Mouse (Mus musculus) embryo, embryonic 10.5 days (tissue): Measurements from ENCODE around the gene Lama5.
"Not testable (repeated sequence)": the region's sequence is repeated elsewhere in the genome, so short reads cannot be mapped to it uniquely, and the experiment has no call there.

Experiments
- DNase-seq: peaks from one replicate; pipeline ENCODE4 v3.0.0-alpha.2; 2015; ENCODE audit warnings: low spot score

Lama5 gene

GRCm38 (mm10) chr2:180225762-180226378, at the start of gene Lama5:
TSS of gene Lama5 (minus strand) at chr2:180225859.
- DNase-seq, result peak; percentile 85

DNA sequence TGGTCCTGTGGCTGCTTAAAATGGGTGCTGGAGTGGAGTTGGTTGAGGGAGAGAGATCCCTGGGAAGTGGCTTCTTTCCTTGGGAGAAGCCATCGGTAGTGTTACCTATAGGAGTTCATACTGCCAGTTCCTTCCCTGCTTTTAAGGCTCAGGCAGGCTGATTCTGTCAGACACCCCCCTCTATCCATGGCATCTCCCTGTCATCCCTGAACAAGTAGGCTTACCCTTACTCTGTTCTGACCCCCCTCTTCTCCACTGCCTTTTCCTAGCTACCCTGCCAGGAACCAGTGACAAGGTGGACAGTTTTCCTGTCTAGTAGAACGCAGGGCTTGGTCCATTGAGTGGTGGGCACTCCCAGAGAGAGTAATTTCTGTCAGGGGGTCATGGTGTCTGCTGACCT, 48.9 kb upstream of the Lama5 start:
- DNase-seq, result no peak

DNA sequence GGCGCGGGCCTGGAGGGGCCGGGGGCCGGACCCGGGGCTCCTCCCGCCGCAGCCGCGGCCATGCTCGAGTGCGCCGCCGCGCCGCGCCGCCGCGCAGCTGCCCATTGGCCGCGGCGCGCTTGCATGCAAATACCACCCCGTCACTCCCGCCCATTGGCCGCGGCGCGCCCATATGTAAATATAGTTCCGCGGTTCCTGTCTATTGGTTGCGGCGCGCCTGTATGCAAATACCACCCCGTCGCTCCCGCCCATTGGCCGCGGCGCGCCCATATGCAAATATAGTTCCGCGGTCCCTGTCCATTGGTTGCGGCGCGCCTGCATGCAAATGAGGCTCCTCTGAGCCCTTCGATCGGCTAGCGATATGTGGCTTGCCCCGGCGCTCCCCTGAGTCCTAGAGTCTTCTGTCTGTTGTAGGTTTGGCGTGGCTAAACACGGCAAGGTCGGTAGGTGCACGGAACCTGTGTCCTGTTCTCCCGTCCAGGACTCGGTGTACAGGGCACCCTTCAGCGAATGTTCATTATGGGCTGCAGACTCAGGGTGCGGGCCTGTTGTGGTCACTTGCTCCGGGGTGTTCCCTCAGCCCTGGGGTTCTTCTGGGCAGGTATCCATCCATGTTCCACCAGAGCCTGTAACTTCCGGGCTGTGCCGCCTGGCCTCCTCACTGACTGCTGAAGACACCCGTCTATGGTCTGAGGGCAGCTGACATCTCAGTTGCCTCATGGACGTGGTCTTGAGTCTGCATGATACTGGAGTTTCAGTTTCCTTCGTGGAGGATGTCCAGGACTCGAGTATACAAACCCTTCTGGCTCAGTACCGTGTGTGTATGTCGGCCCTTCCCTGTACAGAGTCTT, 48.0 kb upstream of the Lama5 start, which contains the start of gene Cables2:
Cables2 (minus strand) TSS at position 103 of the 851 bp plus-strand sequence.
- peak; percentile 98 for DNase-seq

GRCm38 (mm10) chr2:180272884-180273321, 47.2 kb upstream of the Lama5 start:
- peak; percentile 39 for DNase-seq

- no peak for DNase-seq
Measured at GRCm38 (mm10) chr2:180271804-180272395, 46.2 kb upstream of the Lama5 start.

- DNase-seq, result no peak
Measured at GRCm38 (mm10) chr2:180270537-180271255, 45.0 kb upstream of the Lama5 start.

- DNase-seq, result no peak
Measured at GRCm38 (mm10) chr2:180269329-180269728, 43.7 kb upstream of the Lama5 start.

GRCm38 (mm10) chr2:180267955-180268354, 42.3 kb upstream of the Lama5 start:
- DNase-seq, result no peak

DNA sequence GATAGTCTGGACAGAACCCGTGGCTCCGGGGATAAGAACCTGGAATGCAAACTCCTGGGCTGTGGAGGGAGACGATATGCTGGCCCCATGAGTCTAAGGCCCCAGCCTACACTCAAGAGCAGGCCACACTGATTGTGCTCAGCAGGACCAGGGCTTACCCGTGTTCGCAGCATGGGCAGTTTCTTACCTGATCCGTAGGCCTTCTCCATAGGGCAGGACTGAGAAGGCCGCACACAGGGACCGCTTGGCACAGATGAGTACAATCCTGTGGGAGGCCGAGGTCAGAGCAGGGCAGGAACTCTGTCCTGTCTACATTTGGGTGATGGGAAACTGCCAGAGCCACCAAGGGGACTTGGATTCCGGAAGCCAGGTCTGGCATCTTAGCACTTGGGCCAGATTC, 37.2 kb upstream of the Lama5 start:
- no peak for DNase-seq

- no peak for DNase-seq
Measured at GRCm38 (mm10) chr2:180262441-180262840, 36.8 kb upstream of the Lama5 start.

GRCm38 (mm10) chr2:180261901-180262300, 36.2 kb upstream of the Lama5 start:
- DNase-seq, result no peak

DNA sequence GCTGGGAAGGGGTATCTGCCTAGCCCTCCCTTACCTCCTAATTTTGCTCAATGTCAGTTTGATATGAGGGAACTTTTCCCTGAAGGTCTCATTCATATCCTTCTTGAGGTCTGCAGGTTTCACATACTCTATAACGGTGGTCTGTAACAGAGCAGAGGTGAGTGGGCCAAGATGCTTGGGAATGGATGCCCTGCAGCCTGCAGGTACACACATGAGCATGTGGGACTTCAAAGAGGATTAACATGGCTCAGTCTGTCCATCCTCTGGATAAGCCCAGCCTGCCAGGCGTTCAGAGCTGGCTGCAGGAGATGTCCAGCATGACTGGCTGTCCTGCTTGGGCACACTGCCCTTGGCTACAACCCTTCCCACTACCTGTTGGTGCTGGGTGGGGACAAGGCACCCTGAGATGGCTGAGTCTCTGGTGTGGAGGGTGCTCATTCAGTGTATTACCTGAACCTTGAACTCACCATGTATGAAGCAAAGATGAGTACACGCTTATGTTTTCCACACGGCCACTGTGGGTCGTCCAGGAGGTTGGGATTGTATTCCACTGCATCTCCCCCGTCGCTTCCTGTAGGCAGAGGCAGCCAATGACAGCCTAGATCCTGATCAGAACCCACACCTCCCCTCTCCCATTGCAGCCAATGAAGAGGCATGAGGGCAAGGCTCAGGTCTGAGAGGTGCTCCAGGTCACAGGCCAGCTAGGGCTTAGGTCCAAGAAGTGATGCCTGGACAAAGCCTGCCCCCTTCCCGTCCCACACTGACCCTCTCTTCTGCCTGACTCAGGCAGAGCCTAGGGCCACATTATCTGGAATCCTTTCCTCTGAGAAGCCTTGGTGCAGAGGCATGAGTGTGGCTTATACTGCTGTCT, 35.2 kb upstream of the Lama5 start:
- DNase-seq, result no peak

DNA sequence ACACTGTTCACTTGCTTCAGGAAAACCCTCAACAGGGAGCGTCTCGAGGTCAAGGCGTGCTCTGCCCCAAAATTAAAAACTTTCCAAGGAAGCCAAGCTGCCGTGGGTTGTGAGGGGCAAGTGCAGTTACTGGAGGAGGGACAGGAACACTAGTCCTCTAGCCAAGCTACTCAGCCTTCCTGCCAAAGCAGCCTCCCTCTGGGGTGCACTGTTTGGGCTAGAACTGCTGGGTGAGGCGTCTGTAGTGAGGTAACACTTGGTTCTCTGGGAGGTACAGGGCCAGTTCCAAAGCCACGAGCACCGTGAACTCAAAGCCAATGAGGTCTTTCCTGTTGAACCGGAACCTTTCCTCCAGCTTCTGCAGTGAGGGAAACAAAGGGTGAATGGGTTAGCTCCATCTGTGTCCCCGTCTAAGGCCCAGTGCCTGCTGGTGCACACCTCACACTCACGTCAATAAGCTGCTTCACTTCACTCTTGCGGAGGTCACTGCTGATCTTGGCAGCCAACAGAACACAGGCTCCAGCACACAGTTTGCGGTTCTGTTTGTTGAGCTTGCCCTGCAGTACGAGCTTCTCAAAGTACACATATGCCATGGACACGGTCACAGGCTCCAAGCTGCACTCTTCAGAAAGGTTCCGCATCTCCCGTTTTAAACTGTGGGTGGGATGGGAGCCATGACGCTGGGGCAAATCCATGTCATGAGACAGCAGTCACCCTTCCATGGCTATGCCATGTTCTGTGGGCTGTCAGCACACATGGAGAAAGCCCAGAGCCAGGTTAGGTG, 34.4 kb upstream of the Lama5 start:
- DNase-seq, result not testable (repeated sequence)

DNA sequence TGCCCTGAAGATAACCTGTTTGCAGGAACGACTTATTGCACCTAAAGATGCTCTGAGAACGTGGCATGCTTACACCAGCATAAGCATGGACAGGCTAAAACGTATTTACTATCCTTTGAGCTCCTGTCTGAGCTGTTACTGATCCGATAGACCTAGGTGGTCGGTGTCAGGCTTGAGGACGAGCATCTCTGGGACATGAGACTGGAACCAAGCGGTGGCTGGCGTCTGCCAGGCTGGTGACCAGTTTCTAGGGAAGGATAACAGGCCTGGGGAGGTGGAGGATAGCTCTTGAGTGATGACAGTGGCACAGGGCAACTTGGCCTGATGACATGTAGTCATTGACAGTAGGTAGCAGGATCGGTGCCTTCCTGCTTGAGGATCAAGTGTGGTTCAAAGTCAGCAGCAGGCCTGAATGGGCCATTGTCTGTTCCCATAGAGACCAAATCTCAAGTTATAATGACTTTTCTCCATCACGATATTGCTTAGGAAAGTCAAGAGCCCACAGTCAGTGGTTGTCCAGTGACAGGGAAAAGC, 33.4 kb upstream of the Lama5 start:
- DNase-seq, result not testable (repeated sequence)

GRCm38 (mm10) chr2:180257963-180258865, 32.6 kb upstream of the Lama5 start:
- no peak for DNase-seq

- DNase-seq, result peak; percentile 100
Measured at GRCm38 (mm10) chr2:180257001-180257521, 31.4 kb upstream of the Lama5 start, which contains the start of gene Rps21. TSS of gene Rps21 (plus strand) at chr2:180257377.

DNA sequence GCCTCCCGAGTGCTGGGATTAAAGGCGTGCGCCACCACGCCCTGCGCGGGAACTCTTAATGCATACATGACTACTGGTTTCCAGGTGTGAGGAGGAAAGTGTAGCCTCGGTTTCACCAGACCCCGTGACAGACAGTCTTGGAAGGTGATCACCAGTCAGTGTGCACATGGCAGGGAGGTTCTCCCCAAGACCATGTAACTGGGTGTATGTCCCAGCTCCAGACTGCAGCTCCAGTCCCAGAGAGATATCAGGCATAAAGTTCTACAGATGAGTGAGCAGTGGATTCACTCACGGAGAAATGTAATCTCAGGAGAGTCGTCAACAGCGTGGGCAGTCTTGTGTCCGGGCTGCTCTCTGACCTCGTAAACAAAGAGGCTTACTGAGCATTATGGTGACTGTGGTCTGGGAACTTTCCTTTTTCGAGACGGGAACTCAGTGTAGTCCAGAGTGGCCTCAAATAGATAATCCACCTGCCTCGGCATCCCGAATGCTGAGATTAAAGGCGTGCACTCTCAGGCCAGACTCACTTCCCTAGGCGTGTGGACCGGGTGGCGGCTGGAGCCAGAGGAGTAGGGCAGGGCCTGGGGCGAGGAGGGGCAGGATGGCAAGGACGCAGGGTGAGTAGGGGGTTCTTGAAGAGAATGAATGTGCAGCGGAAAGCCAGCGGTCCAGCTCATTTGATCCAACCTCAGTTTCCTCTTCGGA, 30.8 kb upstream of the Lama5 start:
- no peak for DNase-seq

- DNase-seq, result no peak
Measured at GRCm38 (mm10) chr2:180255701-180256100, 30.0 kb upstream of the Lama5 start.
